Mouse (Mus musculus) myocyte (in vitro differentiated cells): ENCODE data around the gene Sept12. TPM values are rescaled to one million over a fixed set of nuclear protein-coding genes. Genes with fewer than 3 reads are reported as not detected.

Source experiments
- H3K27me3 ChIP-seq: one replicate; pipeline ENCODE4 v1.6.1; 2011; ENCODE audit not compliant: control insufficient read depth, insufficient read depth, insufficient read length
- H3K36me3 ChIP-seq: one replicate; pipeline ENCODE4 v1.6.1; 2011; ENCODE audit not compliant: control insufficient read depth, insufficient read depth
- H3K4me2 ChIP-seq: one replicate; pipeline ENCODE4 v1.6.1; 2011; ENCODE audit warnings: low read depth, control low read depth
- H3K4me3 ChIP-seq: one replicate; pipeline ENCODE4 v1.5.1; 2011; ENCODE audit warnings: mild to moderate bottlenecking, control low read depth, moderate library complexity
- H3K79me2 ChIP-seq: one replicate; pipeline ENCODE4 v1.6.1; 2011; ENCODE audit not compliant: control insufficient read depth, insufficient read depth
- H3ac ChIP-seq: one replicate; pipeline ENCODE4 v1.6.1; 2011; ENCODE audit not compliant: control insufficient read depth, insufficient read length
- CEBPB ChIP-seq: IDR thresholded peaks from 2 replicates; pipeline ENCODE4 v1.6.1; 2011; ENCODE audit warnings: mild to moderate bottlenecking, moderate library complexity; ENCODE audit not compliant: poor library complexity, insufficient read depth, severe bottlenecking
- E2F4 ChIP-seq: IDR thresholded peaks from one replicate; pipeline ENCODE4 v1.6.1; 2011; ENCODE audit warnings: mild to moderate bottlenecking, control low read depth, moderate library complexity; ENCODE audit not compliant: insufficient read depth
- MAX ChIP-seq: IDR thresholded peaks from one replicate; pipeline ENCODE4 v1.6.1; 2011; ENCODE audit warnings: low read depth, mild to moderate bottlenecking, control low read depth
- MYOD1 ChIP-seq, 3 experiments: IDR thresholded peaks; one replicate each; pipeline ENCODE4 v1.6.1; 2011; ENCODE audit warnings: control low read depth in 2 of 3, low read depth in 2 of 3, mild to moderate bottlenecking in 2 of 3, moderate library complexity in 1 of 3; ENCODE audit not compliant: insufficient read length in 2 of 3, control insufficient read depth in 1 of 3
- MYOG ChIP-seq, 3 experiments: IDR thresholded peaks; one replicate each; pipeline ENCODE4 v1.6.1; 2011; ENCODE audit warnings: control low read depth in 2 of 3, low read depth in 2 of 3, mild to moderate bottlenecking in 2 of 3; ENCODE audit not compliant: insufficient read length in 2 of 3, control insufficient read depth in 1 of 3, insufficient read depth in 1 of 3
- POLR2A ChIP-seq: IDR thresholded peaks from one replicate; pipeline ENCODE4 v1.6.1; 2011; ENCODE audit warnings: low read depth, mild to moderate bottlenecking, control low read depth, moderate library complexity; ENCODE audit not compliant: insufficient read length
- POLR2AphosphoS2 ChIP-seq: IDR thresholded peaks from one replicate; pipeline ENCODE4 v1.6.1; 2011; ENCODE audit warnings: low read depth, control low read depth; ENCODE audit not compliant: insufficient read length
- REST ChIP-seq: IDR thresholded peaks from one replicate; pipeline ENCODE4 v1.6.1; 2011; ENCODE audit warnings: mild to moderate bottlenecking, control low read depth, moderate library complexity; ENCODE audit not compliant: insufficient read depth, insufficient read length
- SRF ChIP-seq: IDR thresholded peaks from one replicate; pipeline ENCODE4 v1.6.1; 2011; ENCODE audit warnings: low read depth; ENCODE audit not compliant: control insufficient read depth, insufficient read length
- TCF12 ChIP-seq: IDR thresholded peaks from one replicate; pipeline ENCODE4 v1.6.1; 2011; ENCODE audit warnings: mild to moderate bottlenecking, control low read depth; ENCODE audit not compliant: poor library complexity, insufficient read depth, severe bottlenecking
- TCF3 ChIP-seq: IDR thresholded peaks from one replicate; pipeline ENCODE4 v1.6.1; 2011; ENCODE audit warnings: low read depth, control low read depth; ENCODE audit not compliant: insufficient read length
- USF1 ChIP-seq: IDR thresholded peaks from one replicate; pipeline ENCODE4 v1.6.1; 2011; ENCODE audit warnings: low read depth, mild to moderate bottlenecking, control low read depth, moderate library complexity
- polyA plus RNA-seq: library from polyadenylated mRNA; unstranded; fragments of >200 nt; fragmentation: generic; extraction: Trizol; gene quantifications from one replicate; pipeline ENCODE4 v1.2.1, GENCODE M21; 2012; ENCODE audit warnings: missing spikeins

Sept12 gene
- polyA plus RNA-seq, 1 experiment = 0.04 TPM

DNA sequence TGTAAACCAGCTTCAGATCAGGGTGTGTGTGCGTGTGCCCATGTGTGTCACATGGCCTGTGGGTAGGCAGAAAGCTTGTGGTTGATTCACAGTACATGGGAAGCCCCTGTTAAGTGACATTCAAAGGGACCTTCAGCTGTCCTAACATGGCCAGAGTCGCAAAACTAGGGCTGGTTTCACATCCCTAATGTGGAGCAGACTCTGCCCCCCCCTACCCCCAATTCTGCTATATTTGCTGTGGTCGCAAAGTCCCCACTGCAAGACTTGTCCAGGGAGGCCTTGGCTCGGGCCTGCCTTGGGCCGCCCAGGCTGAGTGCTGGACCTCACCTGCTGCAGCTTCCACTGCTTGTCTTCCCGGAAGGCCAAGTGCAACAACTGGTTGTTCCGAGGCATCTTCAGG, 13.6 kb upstream of the Sept12 start:
- Histone ChIP-seq H3K79me2 (no peaks in the 10 kb centered on the region), H3K27me3 (no peaks in the 10 kb centered on the region), H3K36me3 (peaks cover under 1% of the 10 kb centered on the region), H3K4me3 (no peak overlapping the region), H3K4me2 (no peak overlapping the region), H3ac (no peak overlapping the region)
- no peak for TF ChIP-seq REST
- no peak for TF ChIP-seq POLR2A
- no peak for TF ChIP-seq MAX

DNA sequence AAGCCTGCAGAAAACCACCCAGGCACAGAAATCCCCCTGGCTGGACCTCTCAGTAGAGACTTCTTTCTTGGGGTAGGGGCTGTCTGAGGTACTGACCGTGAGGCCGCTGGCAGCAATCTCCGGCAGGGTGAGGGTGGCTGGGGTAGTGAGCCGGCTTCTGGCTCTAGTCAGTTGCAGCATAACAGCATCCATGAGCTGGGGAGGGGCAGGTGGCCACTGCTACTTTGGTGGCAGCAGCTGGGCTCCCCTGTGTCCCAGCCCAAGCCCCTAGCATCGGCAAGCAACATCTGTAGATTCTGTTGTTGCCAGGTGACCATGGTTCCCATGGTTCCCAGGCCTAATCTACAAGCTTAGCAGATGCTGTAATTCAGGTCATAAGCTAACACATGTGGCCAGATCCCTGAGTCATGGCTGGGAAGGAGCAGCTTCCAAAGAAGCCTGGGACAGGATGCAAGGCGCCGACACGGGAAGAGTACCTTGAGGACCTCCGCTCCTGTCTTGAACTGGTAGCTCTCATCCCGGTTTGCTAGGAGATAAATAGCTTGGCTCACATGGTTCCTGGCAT, 12.8 kb upstream of the Sept12 start:
- H3K36me3 ChIP-seq = no peaks in the 10 kb centered on the region
- H3K4me2 ChIP-seq = no peak overlapping the region
- no peaks in the 10 kb centered on the region for H3K27me3 ChIP-seq
- H3K79me2 ChIP-seq = no peaks in the 10 kb centered on the region
- H3ac ChIP-seq = no peak overlapping the region
- H3K4me3 ChIP-seq = no peak overlapping the region
- TF ChIP-seq MYOD1 (IDR thresholded peaks at IDR 0.05; ENCODE audit: control insufficient read depth in 1 of 3, insufficient read length in 2 of 3, low read depth in 2 of 3) = no peak
- TF ChIP-seq USF1 = no peak
- TF ChIP-seq POLR2A = no peak
- no peak for TF ChIP-seq REST

DNA sequence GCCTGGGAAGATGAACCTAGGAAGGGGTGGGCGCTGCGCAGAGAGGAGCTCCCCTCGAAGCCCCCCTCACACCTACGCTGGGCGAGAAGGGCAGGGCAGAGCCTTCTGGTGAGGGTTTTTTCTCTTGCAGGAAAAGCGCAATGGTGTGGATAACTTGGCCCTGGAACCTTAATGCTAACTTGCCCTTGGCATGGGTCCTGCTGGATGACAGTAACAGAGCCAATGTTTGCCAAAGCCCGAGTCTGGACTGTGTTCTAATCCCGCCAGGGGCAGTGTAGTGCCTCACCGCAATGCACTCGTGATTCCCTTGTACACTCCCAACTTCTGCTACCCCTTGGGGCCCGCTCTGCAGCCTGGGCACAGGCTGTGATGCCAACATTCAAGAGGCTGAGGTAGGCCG, 10.4 kb upstream of the Sept12 start:
- H3K27me3 ChIP-seq = no peaks in the 10 kb centered on the region
- no peak overlapping the region for H3ac ChIP-seq
- no peak overlapping the region for H3K4me3 ChIP-seq
- TF ChIP-seq TCF12 = no peak
- TF ChIP-seq MAX = no peak
- no peak for TF ChIP-seq SRF
- no peak for TF ChIP-seq REST
- H3K36me3 ChIP-seq = no peaks in the 10 kb centered on the region
- H3K79me2 ChIP-seq = no peaks in the 10 kb centered on the region
- H3K4me2 ChIP-seq = no peak overlapping the region

DNA sequence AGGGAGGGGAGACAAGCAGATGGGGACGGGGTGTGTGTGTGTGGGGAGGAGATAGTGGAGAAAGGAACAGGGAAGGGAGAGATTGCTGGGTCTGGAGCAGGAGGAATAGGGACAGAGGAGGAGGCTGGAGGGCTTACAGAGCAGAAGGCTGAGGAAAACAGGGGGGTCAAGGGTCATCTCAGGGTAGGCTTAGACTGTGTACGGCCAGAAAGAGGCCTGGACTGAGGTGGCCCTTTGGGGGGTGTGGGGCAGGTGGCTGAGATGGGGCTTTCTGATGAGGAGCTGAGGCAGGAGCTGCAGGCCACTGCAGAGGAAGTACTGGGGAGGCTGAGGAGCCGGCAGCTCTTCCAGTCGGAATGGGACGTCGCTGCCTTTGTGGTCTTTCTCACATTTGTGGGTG, 9.8 kb upstream of the Sept12 start:
- no peak overlapping the region for H3ac ChIP-seq

DNA sequence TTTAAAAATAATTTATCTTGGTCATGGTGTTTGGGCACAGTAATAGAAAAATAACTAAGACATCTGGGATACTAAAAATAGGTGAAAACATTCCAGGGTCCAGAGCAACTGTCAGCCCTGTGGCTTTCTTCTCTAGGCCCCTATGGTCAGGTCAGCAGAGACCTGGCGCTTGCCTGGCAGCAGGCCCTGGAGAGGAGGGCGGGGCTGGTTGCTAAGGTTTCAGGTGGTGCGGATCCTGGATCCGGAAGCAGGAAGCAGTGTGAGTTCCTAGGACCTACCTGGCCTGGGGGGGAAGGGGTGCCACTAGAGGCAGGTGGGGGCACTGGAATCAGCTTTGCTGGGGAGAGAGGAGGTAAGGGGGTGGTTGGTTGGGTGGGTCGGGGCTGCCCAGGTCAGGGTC, 9.4 kb upstream of the Sept12 start, which contains the start of gene Smim22:
Gene Smim22 (plus strand): TSS at position 222 of the 400 bp plus-strand sequence.
- Histone ChIP-seq H3K36me3 (no peaks in the 10 kb centered on the region), H3K27me3 (no peaks in the 10 kb centered on the region), H3K4me3 (no peak within 1 kb of the TSS), H3K4me2 (no peak within 1 kb of the TSS), H3K79me2 (no peaks in the 10 kb centered on the region), H3ac (no peak within 1 kb of the TSS)
- TF ChIP-seq POLR2AphosphoS2 = no peak
- TF ChIP-seq MYOG (IDR thresholded peaks at IDR 0.05; ENCODE audit: control insufficient read depth in 1 of 3, insufficient read depth in 1 of 3, insufficient read length in 2 of 3, low read depth in 2 of 3) = peak in 1 of 3 experiments; percentile 72
- TF ChIP-seq MYOD1 (IDR thresholded peaks at IDR 0.05; ENCODE audit: control insufficient read depth in 1 of 3, insufficient read length in 2 of 3, low read depth in 2 of 3) = peak in 1 of 3 experiments; percentile 8

More for the DNA sequence above, 9.8 kb upstream of the Sept12 start:
- Histone ChIP-seq H3K79me2 (no peaks in the 10 kb centered on the region), H3K36me3 (no peaks in the 10 kb centered on the region), H3K4me3 (no peak overlapping the region), H3K4me2 (no peak overlapping the region), H3K27me3 (no peaks in the 10 kb centered on the region)
- TF ChIP-seq TCF12 = no peak

DNA sequence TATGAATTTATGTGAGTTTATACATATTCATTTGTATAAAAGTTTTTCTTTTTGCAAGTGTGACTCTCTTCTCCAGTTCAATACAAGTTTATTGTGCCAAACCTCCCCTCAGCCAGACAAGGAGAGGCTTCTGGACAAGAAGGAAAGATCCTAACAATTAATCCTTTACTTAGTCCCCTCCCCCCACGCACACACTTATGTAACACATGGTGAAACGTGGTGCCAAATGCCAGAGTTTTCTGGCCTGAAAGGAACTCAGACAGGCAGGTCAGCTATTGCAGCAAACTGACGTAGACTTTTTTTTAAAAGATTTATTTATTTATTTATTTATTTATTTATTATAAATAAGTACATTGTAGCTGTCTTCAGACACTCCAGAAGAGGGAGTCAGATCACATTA, 3.0 kb upstream of the Sept12 start:
- no peak overlapping the region for H3ac ChIP-seq
- H3K36me3 ChIP-seq = no peaks in the 10 kb centered on the region
- TF ChIP-seq POLR2AphosphoS2 = no peak
- TF ChIP-seq TCF3 = no peak
- no peak for TF ChIP-seq REST
- TF ChIP-seq MYOD1 (IDR thresholded peaks at IDR 0.05; ENCODE audit: control insufficient read depth in 1 of 3, insufficient read length in 2 of 3, low read depth in 2 of 3) = no peak
- no peaks in the 10 kb centered on the region for H3K79me2 ChIP-seq
- H3K4me2 ChIP-seq = no peak overlapping the region
- peaks cover 8% of the 10 kb centered on the region for H3K27me3 ChIP-seq
- H3K4me3 ChIP-seq = no peak overlapping the region

DNA sequence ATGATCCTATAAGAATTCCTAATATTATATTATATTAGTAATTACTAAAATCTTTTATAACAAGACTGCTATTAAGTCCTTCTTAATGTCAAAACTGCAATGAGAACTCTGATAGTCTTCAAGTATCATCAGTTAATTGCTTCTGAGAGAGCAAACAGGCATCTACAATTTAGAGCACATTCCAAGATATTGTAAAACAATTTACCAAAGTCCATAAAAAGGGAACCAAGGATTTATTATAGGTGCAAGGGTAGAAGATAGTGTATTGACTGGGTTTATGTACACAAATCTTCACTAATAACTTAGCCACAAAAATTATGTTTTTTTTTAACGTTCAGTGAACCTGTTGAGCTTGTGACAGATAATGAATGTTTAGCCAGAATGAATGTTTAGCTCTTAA, 1.3 kb upstream of the Sept12 start:
- no peak overlapping the region for H3K4me3 ChIP-seq
- H3K4me2 ChIP-seq = no peak overlapping the region
- no peak overlapping the region for H3ac ChIP-seq
- H3K36me3 ChIP-seq = no peaks in the 10 kb centered on the region
- TF ChIP-seq TCF12 (no peak), MAX (no peak), USF1 (no peak), TCF3 (no peak), POLR2AphosphoS2 (no peak), MYOG (IDR thresholded peaks at IDR 0.05; ENCODE audit: control insufficient read depth in 1 of 3, insufficient read depth in 1 of 3, insufficient read length in 2 of 3, low read depth in 2 of 3) (no peak), CEBPB (no peak), SRF (no peak), REST (no peak), E2F4 (no peak)
- peaks cover 8% of the 10 kb centered on the region for H3K27me3 ChIP-seq
- H3K79me2 ChIP-seq = no peaks in the 10 kb centered on the region
